Mouse (Mus musculus) spleen, adult 2 months (tissue): ENCODE data around the gene Slc35b2.

Experiments used
- CTCF ChIP-seq: fragments of 200-500 bp; IDR thresholded peaks from 2 replicates; pipeline ENCODE4 v1.5.1; 2011; ENCODE audit warnings: mild to moderate bottlenecking, inconsistent platforms; ENCODE audit not compliant: insufficient read depth, insufficient read length, insufficient replicate concordance; ENCODE audit errors: extremely low read depth
- POLR2A ChIP-seq: fragments of 200-500 bp; IDR thresholded peaks from 2 replicates; pipeline ENCODE4 v1.6.1; 2011; ENCODE audit warnings: low read depth, low read length, inconsistent platforms

- TF ChIP-seq POLR2A (no peak), CTCF (no peak)
Measured at GRCm38 (mm10) chr17:45544873-45545277, 18.8 kb upstream of the Slc35b2 start.
